In the genomic region with DNA sequence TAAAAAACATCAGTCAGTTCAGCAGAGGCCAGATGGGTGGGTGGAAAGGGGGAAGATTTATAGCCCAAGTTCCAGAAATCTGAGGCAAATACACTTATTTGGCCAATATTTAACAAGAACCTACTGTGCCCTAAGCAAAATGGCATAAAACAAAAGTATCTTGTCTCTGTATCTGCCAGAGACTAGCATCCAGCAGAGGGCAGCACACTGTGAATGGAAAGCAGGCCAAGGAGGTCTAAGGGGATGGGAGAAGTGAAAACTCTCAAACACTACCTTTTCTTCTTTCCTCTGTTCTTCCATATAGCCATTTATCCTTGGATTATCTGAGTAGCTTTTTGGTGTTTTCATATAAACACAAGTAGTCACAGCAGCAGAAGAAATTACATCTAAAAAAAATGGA, we compare ENCODE assay signal across 9 mouse cellular contexts.
DNase-seq lines count a peak whose midpoint lies in the region; ATAC-seq and TF ChIP-seq lines count a peak whose summit lies in the region.
"Had no signal": no experiment of that assay in that cellular context is flagged by ENCODE, and none has a peak within 500 bp of the region (broad histone marks: within the 10 kb centered on the region; RNA-seq: fewer than 3 reads in every experiment).

No protein-coding gene starts in this region.

- no peak overlapping the region for H3K9ac ChIP-seq in midbrain, embryonic 16.5 days (ENCODE audit: low read depth, low read length)
- H3K9ac ChIP-seq in lung, embryonic 14.5 days, result no peak overlapping the region
- H3K9ac ChIP-seq: midbrain, embryonic 12.5 days had no signal

- peak; percentile 75 for TF ChIP-seq CTCF in lung, embryonic 14.5 days (IDR thresholded peaks at IDR 0.05; ENCODE audit: low read depth)

- H3K9me3 ChIP-seq in midbrain, embryonic 10.5 days (replicated peaks), result no peaks in the 10 kb centered on the region
- no peaks in the 10 kb centered on the region for H3K9me3 ChIP-seq in midbrain, embryonic 16.5 days (replicated peaks; ENCODE audit: control insufficient read depth, low read length, poor library complexity, severe bottlenecking)
- H3K9me3 ChIP-seq in lung, embryonic 14.5 days (ENCODE audit: low read depth, low read length), result no peaks in the 10 kb centered on the region
- H3K9me3 ChIP-seq: midbrain, embryonic 12.5 days had no signal

- H3K4me1 ChIP-seq in midbrain, embryonic 10.5 days, result no peaks in the 10 kb centered on the region
- H3K4me1 ChIP-seq in midbrain, embryonic 16.5 days (ENCODE audit: control insufficient read depth, insufficient read depth, low read length), result no peaks in the 10 kb centered on the region
- no peaks in the 10 kb centered on the region for H3K4me1 ChIP-seq in lung, embryonic 14.5 days (ENCODE audit: insufficient read depth)
- H3K4me1 ChIP-seq: midbrain, embryonic 12.5 days had no signal

- no peaks in the 10 kb centered on the region for H3K36me3 ChIP-seq in midbrain, embryonic 10.5 days
- no peaks in the 10 kb centered on the region for H3K36me3 ChIP-seq in midbrain, embryonic 16.5 days (ENCODE audit: control insufficient read depth, insufficient read depth, low read length)
- H3K36me3 ChIP-seq in lung, embryonic 14.5 days (ENCODE audit: insufficient read depth), result no peaks in the 10 kb centered on the region
- H3K36me3 ChIP-seq: midbrain, embryonic 12.5 days had no signal

- H3K4me3 ChIP-seq in midbrain, embryonic 10.5 days, result no peak overlapping the region
- H3K4me3 ChIP-seq in midbrain, embryonic 16.5 days (ENCODE audit: low read depth, low read length), result no peak overlapping the region
- no peak overlapping the region for H3K4me3 ChIP-seq in lung, embryonic 14.5 days (ENCODE audit: low read depth, low read length)
- H3K4me3 ChIP-seq: midbrain, embryonic 12.5 days had no signal

- H3K4me2 ChIP-seq in midbrain, embryonic 16.5 days (ENCODE audit: low read length), result no peak overlapping the region
- H3K4me2 ChIP-seq in lung, embryonic 14.5 days, result no peak overlapping the region
- H3K4me2 ChIP-seq: midbrain, embryonic 12.5 days had no signal

- H3K27me3 ChIP-seq in midbrain, embryonic 10.5 days (ENCODE audit: low read depth, poor library complexity, severe bottlenecking), result no peaks in the 10 kb centered on the region
- no peaks in the 10 kb centered on the region for H3K27me3 ChIP-seq in midbrain, embryonic 16.5 days (ENCODE audit: control insufficient read depth, insufficient read depth, low read depth, low read length)
- H3K27me3 ChIP-seq in lung, embryonic 14.5 days (ENCODE audit: insufficient read depth, low read length), result no peaks in the 10 kb centered on the region
- H3K27me3 ChIP-seq: midbrain, embryonic 12.5 days had no signal

- DNase-seq in cerebellum, postnatal 10 days, result peak; percentile 82 to 83
- DNase-seq in cerebellum, adult 11-12 months, result no peak
- DNase-seq in midbrain, embryonic 10.5 days (ENCODE audit: low spot score), result peak; percentile 40
- peak; percentile 10 for DNase-seq in brain, embryonic 18.5 days (ENCODE audit: low read depth, low spot score)
- peak; percentile 18 to 29 for DNase-seq in frontal cortex, postnatal 25 days (ENCODE audit: low spot score in 2 of 2)
- peak; percentile 75 for DNase-seq in lung, embryonic 14.5 days
- DNase-seq in spleen, postnatal 4 days (ENCODE audit: low spot score in 2 of 2), result no peak

- no peak overlapping the region for H3K27ac ChIP-seq in midbrain, embryonic 10.5 days (replicated peaks)
- H3K27ac ChIP-seq in midbrain, embryonic 16.5 days (ENCODE audit: low read length), result no peak overlapping the region
- no peak overlapping the region for H3K27ac ChIP-seq in lung, embryonic 14.5 days (ENCODE audit: low read depth)
- H3K27ac ChIP-seq: midbrain, embryonic 12.5 days had no signal

- no peak for ATAC-seq in midbrain, embryonic 16.5 days
- no peak for ATAC-seq in lung, embryonic 14.5 days (ENCODE audit: insufficient read depth)

Comparison
In these comparisons a context has a peak if more than half of its experiments do, and no peak if none do; other contexts are left out.
1. DNase-seq: peak in cerebellum, postnatal 10 days (2 of 2), midbrain, embryonic 10.5 days (single experiment), brain, embryonic 18.5 days (single experiment), frontal cortex, postnatal 25 days (2 of 2) and lung, embryonic 14.5 days (single experiment); none in cerebellum, adult 11-12 months (single experiment) and spleen, postnatal 4 days (0 of 2).